Mouse (Mus musculus): Measurements from ENCODE around the gene Zdhhc23.

Zdhhc23 gene

GRCm38 (mm10) chr16:43979328-43980109 is at the start of gene Zdhhc23:
Gene Zdhhc23 (minus strand): TSS chr16:43979791.
- DNase-seq (ENCODE audit: low read depth, low spot score) = no peak

GRCm38 (mm10) chr16:44029273-44029672 is 49.7 kb upstream of the Zdhhc23 start:
- DNase-seq (ENCODE audit: low read depth, low spot score) = no peak

- DNase-seq (ENCODE audit: low read depth, low spot score) = no peak
These were observed 47.2 kb upstream of the Zdhhc23 start for GRCm38 (mm10) chr16:44026822-44027221.

GRCm38 (mm10) chr16:44026210-44026609 is 46.6 kb upstream of the Zdhhc23 start:
- no peak for DNase-seq (ENCODE audit: low read depth, low spot score)

- no peak for DNase-seq (ENCODE audit: low read depth, low spot score)
These were observed 39.5 kb upstream of the Zdhhc23 start for GRCm38 (mm10) chr16:44018986-44019548.

- DNase-seq (ENCODE audit: low read depth, low spot score) = no peak
These were observed 38.8 kb upstream of the Zdhhc23 start for GRCm38 (mm10) chr16:44018372-44018771.

- DNase-seq (ENCODE audit: low read depth, low spot score) = no peak
These were observed 38.1 kb upstream of the Zdhhc23 start for GRCm38 (mm10) chr16:44017707-44018106.

- DNase-seq (ENCODE audit: low read depth, low spot score) = peak; percentile 5
These were observed 36.6 kb upstream of the Zdhhc23 start for GRCm38 (mm10) chr16:44016164-44016563.

- DNase-seq (ENCODE audit: low read depth, low spot score) = no peak
These were observed 36.0 kb upstream of the Zdhhc23 start for GRCm38 (mm10) chr16:44015416-44016158.

GRCm38 (mm10) chr16:44011010-44011409 is 31.4 kb upstream of the Zdhhc23 start:
- no peak for DNase-seq (ENCODE audit: low read depth, low spot score)

- DNase-seq (ENCODE audit: low read depth, low spot score) = peak; percentile 14
These were observed 22.5 kb upstream of the Zdhhc23 start for GRCm38 (mm10) chr16:44002086-44002485.

- no peak for DNase-seq (ENCODE audit: low read depth, low spot score)
These were observed 19.9 kb upstream of the Zdhhc23 start for GRCm38 (mm10) chr16:43999541-43999940.

GRCm38 (mm10) chr16:43999111-43999510 is 19.5 kb upstream of the Zdhhc23 start:
- no peak for DNase-seq (ENCODE audit: low read depth, low spot score)

GRCm38 (mm10) chr16:43994623-43995022 is 15.0 kb upstream of the Zdhhc23 start:
- DNase-seq (ENCODE audit: low read depth, low spot score) = no peak

GRCm38 (mm10) chr16:43986299-43986698 is 6.7 kb upstream of the Zdhhc23 start:
- no peak for DNase-seq (ENCODE audit: low read depth, low spot score)

GRCm38 (mm10) chr16:43980110-43980609 is 569 bp upstream of the Zdhhc23 start:
- DNase-seq (ENCODE audit: low read depth, low spot score) = no peak

- DNase-seq (ENCODE audit: low read depth, low spot score) = no peak
These were observed 622 bp downstream of the Zdhhc23 start for GRCm38 (mm10) chr16:43979010-43979327.

- DNase-seq (ENCODE audit: low read depth, low spot score) = no peak
These were observed 5.9 kb downstream of the Zdhhc23 start for GRCm38 (mm10) chr16:43973606-43974220.

GRCm38 (mm10) chr16:43973147-43973546 is 6.4 kb downstream of the Zdhhc23 start:
- DNase-seq (ENCODE audit: low read depth, low spot score) = no peak

GRCm38 (mm10) chr16:43972391-43972790 is 7.2 kb downstream of the Zdhhc23 start:
- no peak for DNase-seq (ENCODE audit: low read depth, low spot score)

- no peak for DNase-seq (ENCODE audit: low read depth, low spot score)
These were observed 7.8 kb downstream of the Zdhhc23 start for GRCm38 (mm10) chr16:43971741-43972140.

- DNase-seq (ENCODE audit: low read depth, low spot score) = no peak
These were observed 8.4 kb downstream of the Zdhhc23 start for GRCm38 (mm10) chr16:43971189-43971588.

All from WW6 (cell line).